Mouse (Mus musculus): Measurements from ENCODE around the gene Cap2.

DNA sequence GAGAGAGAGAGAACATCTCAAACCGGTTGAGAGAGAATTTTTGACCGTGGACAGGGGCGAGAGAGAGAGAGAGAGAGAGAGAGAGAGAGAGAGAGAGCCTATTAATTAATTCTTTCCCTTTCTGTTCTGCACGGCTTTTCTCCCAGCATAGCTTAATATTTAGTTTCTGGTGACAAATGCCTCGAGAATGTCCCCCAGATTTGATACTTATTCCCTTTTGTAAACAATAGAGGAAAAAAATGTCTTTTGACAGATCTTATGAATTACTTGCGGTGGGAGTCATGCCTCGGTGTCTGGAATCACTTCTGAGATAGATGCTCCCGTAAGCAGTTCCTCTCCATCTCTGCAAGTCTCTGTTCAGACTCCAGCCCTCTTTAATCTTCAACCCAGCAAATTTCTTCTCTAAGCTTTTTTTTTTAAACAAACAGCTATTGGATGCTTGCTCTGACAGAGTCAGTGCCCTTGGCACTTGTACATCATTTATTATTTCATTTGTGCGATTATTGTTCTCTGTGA lies 71.1 kb downstream of the Cap2 start:
- TF ChIP-seq CTCF (IDR thresholded peaks at IDR 0.05), result no peak
- TF ChIP-seq EP300 (IDR thresholded peaks at IDR 0.05; ENCODE audit: insufficient read depth, low read depth, low read length), result no peak

Measured in heart, adult 2 months (tissue).